Mouse (Mus musculus) gastrocnemius, postnatal 10 days (tissue): ENCODE data around the gene Sytl1. TPM values are rescaled to one million over a fixed set of nuclear protein-coding genes. Genes with fewer than 3 reads are reported as not detected.

Source experiments
- DNase-seq: peaks from one replicate; pipeline ENCODE4 v3.0.0; 2021; ENCODE audit warnings: mixed read lengths
- total RNA-seq, 2 experiments: library from RNA; stranded (reverse); gene quantifications; 2 replicates each; pipeline ENCODE4 v1.2.3; 2021

Sytl1 gene
- total RNA-seq, 2 experiments from 2014 or later: 1.1 to 1.4 TPM

DNA sequence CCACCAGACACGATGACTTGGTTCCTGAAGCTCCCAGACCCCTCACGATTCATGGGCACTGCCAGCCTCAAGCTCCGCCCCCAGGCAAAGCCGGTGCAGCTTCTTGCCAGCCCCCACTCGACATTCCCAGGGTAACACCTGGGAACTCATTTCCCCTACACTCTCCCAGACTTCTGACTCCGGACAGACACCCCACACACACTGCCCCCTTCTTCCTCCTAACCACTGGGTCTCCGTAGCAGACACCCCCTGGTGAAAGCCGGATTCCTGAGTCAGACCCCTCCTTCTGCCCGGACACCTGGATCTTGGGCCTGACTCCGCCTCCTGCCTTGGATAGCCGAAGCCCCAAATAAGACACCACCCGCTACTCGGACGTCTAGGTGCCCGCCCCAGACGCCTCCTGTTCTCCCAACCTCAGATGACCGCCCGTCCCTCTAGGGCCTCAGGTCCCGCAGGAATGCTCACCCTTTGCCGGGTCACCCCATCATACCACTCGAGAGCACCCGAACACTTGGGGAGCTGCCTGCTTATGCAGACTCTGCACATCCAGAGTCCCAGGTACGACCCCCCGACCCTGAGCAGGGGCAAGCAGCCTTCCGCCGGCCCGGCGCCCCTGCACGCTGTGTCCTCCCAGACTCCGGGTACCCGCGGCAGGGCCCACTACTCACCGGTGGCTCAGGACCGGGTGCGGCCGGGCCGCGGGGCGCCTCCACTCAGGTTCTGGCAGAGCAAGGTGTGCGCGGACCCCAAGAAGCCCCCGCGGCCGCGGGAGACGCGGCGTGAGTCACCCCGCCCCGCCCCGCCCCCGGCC, 51.0 kb downstream of the Sytl1 start, which contains the start of the genes Cd164l2 and Gpr3:
TSS of gene Cd164l2 (plus strand) at position 381 of the 811 bp plus-strand sequence.
TSS of gene Gpr3 (minus strand) at position 786 of the 811 bp plus-strand sequence.
- DNase-seq: no peak

- DNase-seq: no peak
Observed at GRCm38 (mm10) chr4:133210788-133211390, 52.0 kb downstream of the Sytl1 start.

GRCm38 (mm10) chr4:133210023-133210787, 52.7 kb downstream of the Sytl1 start:
- no peak for DNase-seq

DNA sequence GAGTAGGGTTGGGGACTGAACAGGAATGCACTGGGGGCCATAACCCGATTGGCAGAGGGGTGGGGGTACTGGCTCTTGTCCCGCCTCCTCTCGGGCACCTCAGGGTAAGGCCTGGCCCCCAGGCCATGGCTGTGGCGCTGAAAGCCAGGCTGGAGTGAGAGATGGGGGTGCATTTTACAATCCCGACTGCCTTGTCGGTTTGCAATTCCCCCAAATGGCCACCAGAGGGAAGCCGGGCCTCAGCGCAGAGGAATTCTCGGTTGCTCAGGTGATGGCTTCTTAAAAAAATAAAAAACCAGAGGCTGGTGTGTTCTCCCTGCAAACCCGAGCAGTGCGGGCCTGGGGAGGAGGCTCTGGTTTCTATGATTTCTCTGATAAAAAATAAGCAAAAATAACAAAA, 53.5 kb downstream of the Sytl1 start:
- DNase-seq: no peak

- DNase-seq: no peak
Observed at GRCm38 (mm10) chr4:133204379-133204778, 58.5 kb downstream of the Sytl1 start.

DNA sequence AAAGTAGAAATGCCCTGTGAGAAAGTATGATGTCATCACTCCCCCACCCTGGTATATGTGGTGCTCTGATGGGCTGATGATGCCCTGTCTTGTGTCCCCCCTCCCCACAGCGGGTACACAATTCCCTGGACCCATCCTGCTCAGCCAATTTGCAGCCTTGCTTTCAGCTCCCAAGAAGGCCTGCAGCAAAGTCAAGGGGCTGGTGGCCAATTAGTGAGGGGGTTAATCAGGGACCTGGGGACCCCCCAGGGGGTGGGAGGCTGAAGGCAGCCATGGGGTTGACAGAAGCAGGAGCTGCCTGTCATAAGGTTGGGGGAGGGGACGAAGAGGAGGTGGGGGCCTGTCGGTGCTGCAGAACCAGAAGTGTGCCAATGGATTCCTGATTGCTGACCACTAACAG, 59.3 kb downstream of the Sytl1 start:
- DNase-seq: no peak

Other genes starting within 250 kb of the Sytl1 start
- 10 to 100 TPM; 73.1 to 88.7 TPM for gene Wasf2, start 132.6 kb downstream of the Sytl1 start, total RNA-seq
- gene Cd164l2, start 51.0 kb downstream of the Sytl1 start, total RNA-seq: not detected
- gene Gpr3, start 50.6 kb downstream of the Sytl1 start, total RNA-seq: not detected
- gene Map3k6, start 22.3 kb downstream of the Sytl1 start, total RNA-seq: 1 to 10 TPM; 2.1 to 5.5 TPM
- 10 to 100 TPM; 23.6 to 25.9 TPM for gene Tmem222, start 14.7 kb upstream of the Sytl1 start, total RNA-seq
- gene Wdtc1, start 90.4 kb upstream of the Sytl1 start, total RNA-seq: 10 to 100 TPM; 48.9 to 49.0 TPM
- 10 to 100 TPM; 17.0 to 22.7 TPM for gene Slc9a1, start 106.6 kb upstream of the Sytl1 start, total RNA-seq
- gene Tent5b, start 217.0 kb upstream of the Sytl1 start, total RNA-seq: under 1 TPM; 0.18 to 0.38 TPM
- 1 to 10 TPM; 2.2 to 2.7 TPM for gene Trnp1, start 235.4 kb upstream of the Sytl1 start, total RNA-seq